Mouse (Mus musculus): ENCODE results near the gene Clba1. TPM values are rescaled to one million over a fixed set of nuclear protein-coding genes. Genes with fewer than 3 reads are reported as not detected.
A peak's percentile ranks its signal among the peaks of the same experiment; 100 is the strongest.

The Clba1 gene
- total RNA-seq (2021) (10 to 100 TPM in 1 of 2 experiments, 1 to 10 TPM in 1; 4.1 to 14.3 TPM), polyA plus RNA-seq (2012; rRNA removed) (10.2 and 12.4 TPM in 2 replicates)
- long read RNA-seq, transcript Clba1-201 (5 exons, 1,960 nt), result major isoform, 22 of 22 reads
- long read RNA-seq, partial matches to known transcripts, result 0 of 22 reads
- long read RNA-seq, other reads (novel, unspliced or antisense), result 0 of 22 reads

GRCm38 (mm10) chr12:112808587-112809364, at the start of gene Clba1:
Gene Clba1, plus strand, starts transcription at chr12:112808937.
- peak; percentile 95 for DNase-seq

GRCm38 (mm10) chr12:112759471-112759870, 49.3 kb upstream of the Clba1 start:
- no peak for DNase-seq

- DNase-seq, result no peak
These were observed 48.4 kb upstream of the Clba1 start, which contains the start of gene Pld4 for GRCm38 (mm10) chr12:112760154-112760926. Gene Pld4, plus strand, starts transcription at chr12:112760655.

- no peak for DNase-seq
These were observed 47.3 kb upstream of the Clba1 start for GRCm38 (mm10) chr12:112761411-112761810.

GRCm38 (mm10) chr12:112762018-112762417, 46.7 kb upstream of the Clba1 start:
- DNase-seq, result no peak

- DNase-seq, result no peak
These were observed 45.6 kb upstream of the Clba1 start for GRCm38 (mm10) chr12:112763176-112763575.

- peak; percentile 88 for DNase-seq
These were observed 44.6 kb upstream of the Clba1 start for GRCm38 (mm10) chr12:112764141-112764540.

- no peak for DNase-seq
These were observed 43.7 kb upstream of the Clba1 start for GRCm38 (mm10) chr12:112764991-112765390.

- DNase-seq, result no peak
These were observed 42.2 kb upstream of the Clba1 start for GRCm38 (mm10) chr12:112766586-112766985.

GRCm38 (mm10) chr12:112767036-112767890, 41.5 kb upstream of the Clba1 start:
- no peak for DNase-seq

- no peak for DNase-seq
These were observed 40.6 kb upstream of the Clba1 start for GRCm38 (mm10) chr12:112768166-112768565.

GRCm38 (mm10) chr12:112769031-112769430, 39.7 kb upstream of the Clba1 start:
- DNase-seq, result no peak

GRCm38 (mm10) chr12:112769751-112770150, 39.0 kb upstream of the Clba1 start:
- DNase-seq, result no peak

- no peak for DNase-seq
These were observed 38.3 kb upstream of the Clba1 start for GRCm38 (mm10) chr12:112770396-112770795.

- no peak for DNase-seq
These were observed 36.4 kb upstream of the Clba1 start for GRCm38 (mm10) chr12:112772306-112772705.

- no peak for DNase-seq
These were observed 35.4 kb upstream of the Clba1 start for GRCm38 (mm10) chr12:112773366-112773765.

GRCm38 (mm10) chr12:112774026-112774425, 34.7 kb upstream of the Clba1 start:
- DNase-seq, result no peak

- no peak for DNase-seq
These were observed 34.3 kb upstream of the Clba1 start for GRCm38 (mm10) chr12:112774481-112774880.

- DNase-seq, result no peak
These were observed 17.7 kb upstream of the Clba1 start for GRCm38 (mm10) chr12:112791026-112791425.

- DNase-seq, result peak; percentile 74
These were observed 15.0 kb upstream of the Clba1 start for GRCm38 (mm10) chr12:112793601-112794355.

- no peak for DNase-seq
These were observed 14.4 kb upstream of the Clba1 start for GRCm38 (mm10) chr12:112794356-112794816.
